Mouse (Mus musculus) kidney, postnatal 0 days (tissue): ENCODE data around the gene Syt6. TPM values are rescaled to one million over a fixed set of nuclear protein-coding genes. Genes with fewer than 3 reads are reported as not detected.

ENCODE experiments used
- ATAC-seq: fragments of 200-750 bp; cut with Nextera tagmentation; replicated peaks from 2 replicates; pipeline ENCODE4 v1.8.0; 2017; ENCODE audit warnings: low read depth, moderate number of reproducible peaks, moderate TSS enrichment, moderate library complexity; ENCODE audit not compliant: low FRiP score
- DNase-seq: peaks from one replicate; pipeline ENCODE4 v3.0.0-alpha.2; 2016; ENCODE audit warnings: low spot score
- H3K27ac ChIP-seq: fragments of 300-500 bp; sonication (generic); 2 replicates; pipeline ENCODE4 v1.5.1; 2014; ENCODE audit warnings: mild to moderate bottlenecking
- H3K27me3 ChIP-seq: fragments of 300-500 bp; sonication (generic); 2 replicates; pipeline ENCODE4 v1.6.1; 2014; ENCODE audit warnings: low read length, mixed read lengths; ENCODE audit not compliant: insufficient read depth
- H3K36me3 ChIP-seq: fragments of 300-500 bp; sonication (generic); 2 replicates; pipeline ENCODE4 v1.6.1; 2014; ENCODE audit warnings: low read length, mixed read lengths; ENCODE audit not compliant: insufficient read depth
- H3K4me1 ChIP-seq: fragments of 300-500 bp; sonication (generic); replicated peaks from 2 replicates; pipeline ENCODE4 v1.6.1; 2014; ENCODE audit warnings: antibody characterized with exemption, low read length, mixed read lengths; ENCODE audit not compliant: insufficient read depth
- H3K4me2 ChIP-seq: fragments of 300-500 bp; sonication (generic); 2 replicates; pipeline ENCODE4 v1.6.1; 2014; ENCODE audit warnings: mild to moderate bottlenecking, low read length, moderate library complexity, mixed read lengths
- H3K4me3 ChIP-seq: fragments of 300-500 bp; sonication (generic); replicated peaks from 2 replicates; pipeline ENCODE4 v1.5.1; 2014; ENCODE audit warnings: low read depth, low read length
- H3K9ac ChIP-seq: fragments of 300-500 bp; sonication (generic); 2 replicates; pipeline ENCODE4 v1.6.1; 2014; ENCODE audit warnings: low read depth, low read length
- H3K9me3 ChIP-seq: fragments of 300-500 bp; sonication (generic); replicated peaks from 2 replicates; pipeline ENCODE4 v1.6.1; 2016; ENCODE audit warnings: low read length, inconsistent platforms, mixed read lengths
- CTCF ChIP-seq: IDR thresholded peaks from 2 replicates; pipeline ENCODE4 v1.5.1; 2016; ENCODE audit warnings: antibody characterized with exemption, low read depth, mild to moderate bottlenecking, moderate library complexity
- WGBS: fragments of 180-500 bp; shearing (Covaris S2); extraction: QIAGEN DNeasy Blood & Tissue Kit; methylation state at CpG from one replicate; pipeline ENCODE4 v1.1.7; 2014; 5-methylcytosine and 5-hydroxymethylcytosine counted together
- polyA plus RNA-seq: library from polyadenylated mRNA; unstranded; fragments of >200 nt; fragmentation: Nextera tagmentation; extraction: Ambion mirVana; gene quantifications from 2 replicates; pipeline ENCODE4 v1.2.1, GENCODE M21; 2015

Gene Syt6
- polyA plus RNA-seq, result 0.05 TPM in 1 of 2 replicates, not detected in the other

DNA sequence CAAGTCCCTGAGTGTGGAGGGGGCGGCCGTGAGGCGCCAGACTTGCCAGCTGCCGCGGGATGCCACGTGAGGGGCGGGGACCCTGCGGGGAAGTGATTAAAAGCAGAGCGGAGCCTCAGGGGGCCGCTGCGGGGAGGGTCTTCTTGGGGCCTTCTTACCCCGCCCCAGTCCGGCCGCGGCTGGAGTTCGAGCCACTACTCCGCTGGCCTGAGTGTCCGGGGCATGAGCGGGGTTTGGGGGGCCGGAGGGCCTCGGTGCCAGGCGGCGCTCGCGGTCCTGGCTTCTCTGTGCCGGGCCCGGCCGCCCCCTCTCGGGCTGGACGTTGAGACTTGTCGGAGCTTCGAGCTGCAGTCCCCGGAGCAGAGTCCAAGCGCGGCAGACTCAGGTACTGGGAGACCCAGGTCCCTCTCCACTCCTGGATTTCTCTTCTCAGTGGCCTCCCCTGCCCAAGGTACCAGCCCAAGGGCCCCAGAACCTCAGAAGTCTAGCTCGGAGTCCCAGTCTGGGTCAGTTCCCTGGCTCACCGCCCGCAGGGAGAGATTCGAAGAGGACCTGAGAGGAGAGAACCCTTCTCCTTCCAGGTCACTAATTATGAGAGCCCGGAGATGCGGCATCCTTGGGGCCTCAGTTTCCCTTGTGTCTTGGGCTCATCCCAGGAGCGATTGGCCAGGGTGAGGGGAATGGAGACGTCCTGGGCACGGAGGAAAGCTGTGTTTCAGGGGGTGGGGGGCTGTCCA lies at the start of gene Syt6:
Gene Syt6, plus strand, starts transcription at position 76 of the 737 bp plus-strand sequence.
- Histone ChIP-seq H3K9ac (no peak within 1 kb of the TSS), H3K4me1 (peaks cover 7% of the 10 kb centered on the region), H3K9me3 (no peaks in the 10 kb centered on the region), H3K4me3 (peak within 1 kb of the TSS; percentile 39), H3K36me3 (no peaks in the 10 kb centered on the region), H3K4me2 (peak within 1 kb of the TSS; percentile 78), H3K27me3 (peaks cover 55% of the 10 kb centered on the region), H3K27ac (no peak within 1 kb of the TSS)
- DNase-seq, result no peak
- WGBS, result 1% methylated on average over 43 of the region's 44 CpGs
- TF ChIP-seq CTCF, result no peak
- ATAC-seq, result no peak

- H3K9ac ChIP-seq, result no peak overlapping the region
- no peaks in the 10 kb centered on the region for H3K4me1 ChIP-seq
- no peak for TF ChIP-seq CTCF
- DNase-seq (no peak), ATAC-seq (no peak)
- no peak overlapping the region for H3K4me3 ChIP-seq
- H3K27ac ChIP-seq, result no peak overlapping the region
- 68% methylated on average over 4 of the region's 4 CpGs for WGBS
- H3K9me3 ChIP-seq, result no peaks in the 10 kb centered on the region
- no peak overlapping the region for H3K4me2 ChIP-seq
- no peaks in the 10 kb centered on the region for H3K36me3 ChIP-seq
- no peaks in the 10 kb centered on the region for H3K27me3 ChIP-seq
Observed at GRCm38 (mm10) chr3:103526201-103526704, 48.8 kb upstream of the Syt6 start.

GRCm38 (mm10) chr3:103526864-103527263 lies 48.2 kb upstream of the Syt6 start:
- TF ChIP-seq CTCF, result no peak
- DNase-seq (no peak), ATAC-seq (no peak)
- Histone ChIP-seq H3K4me1 (no peaks in the 10 kb centered on the region), H3K9ac (no peak overlapping the region), H3K36me3 (no peaks in the 10 kb centered on the region), H3K27ac (no peak overlapping the region), H3K27me3 (no peaks in the 10 kb centered on the region), H3K4me3 (no peak overlapping the region), H3K9me3 (no peaks in the 10 kb centered on the region), H3K4me2 (no peak overlapping the region)
- WGBS, result 21% methylated on average over 2 of the region's 2 CpGs

DNA sequence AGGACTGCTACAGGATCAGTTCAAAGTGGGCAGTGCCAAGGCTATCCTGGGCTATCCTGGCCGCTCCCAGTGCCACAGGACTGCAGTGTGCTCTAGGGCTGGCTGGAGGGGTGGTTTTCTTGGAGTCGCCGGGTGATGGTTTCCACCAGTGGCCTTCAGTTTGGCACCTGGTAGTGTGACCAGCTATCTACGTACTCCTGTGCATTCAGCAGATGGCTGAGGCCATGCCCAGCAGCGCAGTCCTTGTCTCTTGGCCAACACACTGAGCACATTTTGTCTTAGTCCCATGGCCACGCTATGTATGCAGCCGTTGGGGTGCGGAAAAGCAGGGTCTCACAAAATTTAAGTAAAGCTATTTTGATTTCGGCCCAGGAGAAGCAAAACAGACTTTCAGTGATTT lies 41.0 kb upstream of the Syt6 start:
- Histone ChIP-seq H3K36me3 (no peaks in the 10 kb centered on the region), H3K4me2 (no peak overlapping the region), H3K4me1 (no peaks in the 10 kb centered on the region), H3K27me3 (no peaks in the 10 kb centered on the region), H3K27ac (no peak overlapping the region), H3K9ac (no peak overlapping the region), H3K4me3 (no peak overlapping the region), H3K9me3 (no peaks in the 10 kb centered on the region)
- no peak for ATAC-seq
- WGBS, result 93% methylated on average over 9 of the region's 9 CpGs
- no peak for DNase-seq
- TF ChIP-seq CTCF, result no peak

- TF ChIP-seq CTCF, result no peak
- H3K27ac ChIP-seq, result no peak overlapping the region
- H3K4me3 ChIP-seq, result no peak overlapping the region
- no peak overlapping the region for H3K9ac ChIP-seq
- H3K9me3 ChIP-seq, result no peaks in the 10 kb centered on the region
- no peaks in the 10 kb centered on the region for H3K4me1 ChIP-seq
- 41% methylated on average over 5 of the region's 5 CpGs for WGBS
- no peak for ATAC-seq
- H3K36me3 ChIP-seq, result no peaks in the 10 kb centered on the region
- H3K27me3 ChIP-seq, result no peaks in the 10 kb centered on the region
- DNase-seq, result no peak
- no peak overlapping the region for H3K4me2 ChIP-seq
Observed at GRCm38 (mm10) chr3:103535207-103535606, 39.8 kb upstream of the Syt6 start.

GRCm38 (mm10) chr3:103539148-103539547 lies 35.9 kb upstream of the Syt6 start:
- no peak for DNase-seq
- no peak for TF ChIP-seq CTCF

More at GRCm38 (mm10) chr3:103539148-103539547, 35.9 kb upstream of the Syt6 start:
- Histone ChIP-seq H3K36me3 (no peaks in the 10 kb centered on the region), H3K27ac (no peak overlapping the region), H3K4me1 (no peaks in the 10 kb centered on the region), H3K9ac (no peak overlapping the region), H3K4me3 (no peak overlapping the region), H3K9me3 (no peaks in the 10 kb centered on the region), H3K4me2 (no peak overlapping the region), H3K27me3 (no peaks in the 10 kb centered on the region)
- no peak for ATAC-seq
- 26% methylated on average over 7 of the region's 7 CpGs for WGBS
